Mouse (Mus musculus) heart, embryonic 11.5 days (tissue): ENCODE measurements around the gene Pcsk5. TPM values are rescaled to one million over a fixed set of nuclear protein-coding genes. Genes with fewer than 3 reads are reported as not detected.

Source experiments
- ATAC-seq: fragments of 200-750 bp; cut with Nextera tagmentation; replicated peaks from 2 replicates; pipeline ENCODE4 v1.8.0; 2017; ENCODE audit warnings: moderate library complexity; ENCODE audit not compliant: insufficient number of reproducible peaks, low FRiP score, low TSS enrichment
- H3K27ac ChIP-seq: fragments of 300-500 bp; sonication (generic); 2 replicates; pipeline ENCODE4 v1.5.1; 2014; ENCODE audit warnings: mild to moderate bottlenecking, low read depth, low read length
- H3K27me3 ChIP-seq: fragments of 300-500 bp; sonication (generic); 2 replicates; pipeline ENCODE4 v1.6.1; 2014; ENCODE audit warnings: mild to moderate bottlenecking, low read length, mixed read lengths; ENCODE audit not compliant: control insufficient read depth, insufficient read depth
- H3K36me3 ChIP-seq: fragments of 300-500 bp; sonication (generic); 2 replicates; pipeline ENCODE4 v1.6.1; 2014; ENCODE audit warnings: mild to moderate bottlenecking, low read length, moderate library complexity, mixed read lengths; ENCODE audit not compliant: control insufficient read depth, insufficient read depth
- H3K4me1 ChIP-seq: fragments of 300-500 bp; sonication (generic); 2 replicates; pipeline ENCODE4 v1.6.1; 2014; ENCODE audit warnings: low read length; ENCODE audit not compliant: control insufficient read depth, insufficient read depth
- H3K4me2 ChIP-seq: fragments of 300-500 bp; sonication (generic); 2 replicates; pipeline ENCODE4 v1.6.1; 2014; ENCODE audit warnings: mild to moderate bottlenecking, moderate library complexity
- H3K4me3 ChIP-seq: fragments of 300-500 bp; sonication (generic); 2 replicates; pipeline ENCODE4 v1.5.1; 2014; ENCODE audit warnings: low read depth, low read length
- H3K9ac ChIP-seq: fragments of 300-500 bp; sonication (generic); 2 replicates; pipeline ENCODE4 v1.6.1; 2014; ENCODE audit warnings: mild to moderate bottlenecking, low read depth, low read length, moderate library complexity
- H3K9me3 ChIP-seq: fragments of 300-500 bp; sonication (generic); replicated peaks from 2 replicates; pipeline ENCODE4 v1.6.1; 2016; ENCODE audit warnings: low read length; ENCODE audit not compliant: control insufficient read depth
- WGBS: fragments of 180-500 bp; shearing (Covaris S2); extraction: QIAGEN DNeasy Blood & Tissue Kit; methylation state at CpG from one replicate; pipeline ENCODE4 v1.1.7; 2014; ENCODE audit not compliant: insufficient replicate concordance; 5-methylcytosine and 5-hydroxymethylcytosine counted together
- polyA plus RNA-seq: library from polyadenylated mRNA; unstranded; fragments of >200 nt; fragmentation: Nextera tagmentation; extraction: Ambion mirVana; gene quantifications from 2 replicates; pipeline ENCODE4 v1.2.1, GENCODE M21; 2014

Pcsk5 gene
- polyA plus RNA-seq, 1 experiment from 2014 or later: 22.4 TPM

DNA sequence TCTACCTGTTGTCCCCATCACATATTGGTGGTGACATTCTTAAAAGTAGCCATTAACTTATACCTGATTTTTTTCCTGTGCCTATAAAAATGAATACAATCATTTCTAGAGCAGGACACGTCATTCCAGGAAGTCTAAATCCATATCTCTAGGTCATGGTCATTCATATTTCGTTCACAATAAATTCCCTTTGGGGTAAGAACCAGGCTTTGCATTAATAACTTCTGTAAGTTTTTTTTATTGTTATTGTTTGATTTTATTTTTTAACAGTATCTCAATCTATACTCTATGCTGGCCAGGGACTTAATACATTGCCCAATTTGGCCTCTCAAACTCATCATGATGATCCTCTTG lies 408.9 kb downstream of the Pcsk5 start:
- Histone ChIP-seq H3K9me3 (no peaks in the 10 kb centered on the region), H3K27me3 (no peaks in the 10 kb centered on the region), H3K27ac (no peak overlapping the region), H3K4me3 (no peak overlapping the region), H3K4me1 (no peaks in the 10 kb centered on the region), H3K36me3 (no peaks in the 10 kb centered on the region), H3K9ac (no peak overlapping the region), H3K4me2 (no peak overlapping the region)
- WGBS: 79% methylated on average over 2 of the region's 2 CpGs
- ATAC-seq: no peak

DNA sequence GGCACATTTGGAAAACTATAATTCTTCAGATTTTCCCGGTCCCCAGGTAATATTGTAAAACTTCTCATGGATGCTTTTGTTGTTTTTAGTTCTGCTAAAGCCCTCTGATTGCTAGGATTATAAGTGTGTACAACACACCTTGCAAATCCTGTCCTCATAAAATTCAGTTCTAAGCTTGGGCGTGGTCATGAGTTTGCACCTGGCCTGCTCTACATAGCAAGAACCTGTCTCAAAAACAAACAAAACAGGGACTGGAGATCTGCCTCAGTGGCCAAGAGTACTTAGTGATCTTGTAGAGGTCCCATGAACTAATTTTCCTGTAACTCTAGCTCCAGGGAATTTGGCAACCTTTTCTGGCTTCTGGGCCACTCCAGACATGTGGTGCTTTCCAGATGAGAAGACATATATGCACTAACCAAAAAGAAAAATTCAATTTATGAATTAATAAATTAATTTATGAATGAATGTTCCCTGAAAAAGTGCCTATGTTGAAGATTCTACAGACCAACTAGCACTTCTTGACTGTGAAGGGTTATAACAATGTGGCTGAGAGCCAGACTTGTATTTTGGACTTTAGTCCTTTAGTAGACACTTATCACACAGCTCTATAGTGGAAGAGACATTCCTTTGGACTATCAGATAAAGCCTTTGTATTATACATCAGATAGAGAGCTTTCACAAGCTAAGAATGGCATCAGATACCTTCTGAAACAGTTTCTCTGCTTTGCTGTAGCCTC lies 409.4 kb downstream of the Pcsk5 start:
- Histone ChIP-seq H3K9ac (no peak overlapping the region), H3K27me3 (no peaks in the 10 kb centered on the region), H3K36me3 (no peaks in the 10 kb centered on the region), H3K9me3 (no peaks in the 10 kb centered on the region), H3K4me3 (no peak overlapping the region), H3K27ac (no peak overlapping the region), H3K4me1 (no peaks in the 10 kb centered on the region), H3K4me2 (no peak overlapping the region)
- no peak for ATAC-seq
- 83% methylated on average over 2 of the region's 2 CpGs for WGBS

DNA sequence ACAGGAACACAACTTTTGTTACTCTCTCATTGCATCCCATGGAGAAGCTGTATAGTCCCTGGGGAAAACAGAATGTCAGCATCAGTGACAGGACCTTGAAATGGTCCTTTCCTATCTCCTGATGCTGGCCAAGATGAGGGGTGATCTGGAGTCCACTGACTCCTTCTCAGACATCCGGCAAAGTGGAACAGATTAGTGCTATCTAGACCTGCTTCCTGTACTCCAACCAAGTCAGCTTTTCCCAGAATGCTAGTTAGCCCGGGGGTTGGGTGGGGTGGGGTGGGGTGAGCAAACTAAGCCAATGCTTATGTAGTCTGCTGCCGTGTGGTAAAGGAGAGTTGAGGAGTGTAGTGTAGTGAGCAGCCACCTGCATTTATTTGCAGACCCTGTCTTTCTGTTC lies 414.1 kb downstream of the Pcsk5 start:
- H3K4me3 ChIP-seq: no peak overlapping the region
- 37% methylated on average over 3 of the region's 3 CpGs for WGBS
- H3K27ac ChIP-seq: no peak overlapping the region
- H3K9me3 ChIP-seq: no peaks in the 10 kb centered on the region
- H3K36me3 ChIP-seq: no peaks in the 10 kb centered on the region
- H3K9ac ChIP-seq: no peak overlapping the region
- no peak for ATAC-seq
- no peaks in the 10 kb centered on the region for H3K27me3 ChIP-seq
- no peak overlapping the region for H3K4me2 ChIP-seq
- no peaks in the 10 kb centered on the region for H3K4me1 ChIP-seq

DNA sequence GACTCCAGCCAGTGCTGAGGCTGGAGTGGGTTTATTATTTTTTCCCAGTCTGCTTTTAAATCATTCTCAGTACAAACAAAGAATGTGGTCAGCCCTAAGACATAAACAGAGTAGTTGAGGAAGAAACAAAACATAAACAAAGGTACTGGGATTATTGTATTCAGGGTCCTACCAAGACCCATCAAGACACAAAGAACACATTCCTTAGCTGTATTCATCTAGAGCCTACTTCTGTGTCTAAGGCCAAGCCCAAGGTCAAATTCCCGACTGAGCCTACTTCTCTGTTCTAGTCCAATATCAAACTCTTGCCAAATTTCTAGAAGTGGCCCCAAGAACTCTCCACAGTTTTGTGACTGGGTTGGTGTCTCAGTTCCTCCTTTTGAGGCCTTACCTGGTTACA lies 419.6 kb downstream of the Pcsk5 start:
- no peak overlapping the region for H3K4me2 ChIP-seq
- no peak overlapping the region for H3K9ac ChIP-seq
- no peak overlapping the region for H3K4me3 ChIP-seq
- no peak for ATAC-seq
- H3K36me3 ChIP-seq: no peaks in the 10 kb centered on the region
- WGBS: 73% methylated on average over 1 of the region's 1 CpGs
- no peaks in the 10 kb centered on the region for H3K27me3 ChIP-seq
- H3K9me3 ChIP-seq: no peaks in the 10 kb centered on the region
- H3K27ac ChIP-seq: no peak overlapping the region
- no peaks in the 10 kb centered on the region for H3K4me1 ChIP-seq

DNA sequence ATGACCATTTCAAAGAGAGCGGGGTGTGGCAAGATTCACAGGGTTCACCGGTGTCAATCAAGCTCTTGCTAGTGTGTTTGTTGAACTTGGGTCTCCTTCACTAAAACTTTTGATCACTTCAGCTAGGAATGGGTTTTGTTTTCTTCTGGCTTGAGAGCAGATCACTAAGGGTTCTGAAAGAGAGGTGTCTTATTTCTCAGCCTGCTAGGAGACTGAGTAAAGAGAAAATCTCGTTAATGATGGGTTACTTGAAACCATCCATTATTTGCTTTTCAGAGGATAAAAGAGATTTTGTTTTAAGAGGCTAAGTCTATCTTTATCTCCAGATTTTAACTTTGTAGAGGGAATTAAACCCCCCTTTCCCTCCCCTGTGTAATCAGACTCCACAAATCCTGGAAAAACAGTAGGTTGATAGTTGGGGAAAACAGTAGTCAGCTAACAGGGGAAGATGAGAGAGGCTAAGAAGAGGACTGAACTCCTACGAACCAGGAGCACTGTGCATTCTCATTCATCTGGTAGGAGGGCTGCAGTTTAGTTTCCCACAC lies 424.4 kb downstream of the Pcsk5 start:
- no peaks in the 10 kb centered on the region for H3K9me3 ChIP-seq
- H3K4me1 ChIP-seq: no peaks in the 10 kb centered on the region
- H3K4me2 ChIP-seq: no peak overlapping the region
- ATAC-seq: no peak
- H3K9ac ChIP-seq: no peak overlapping the region
- 52% methylated on average over 4 of the region's 4 CpGs for WGBS
- H3K36me3 ChIP-seq: no peaks in the 10 kb centered on the region
- H3K27ac ChIP-seq: no peak overlapping the region
- no peaks in the 10 kb centered on the region for H3K27me3 ChIP-seq
- no peak overlapping the region for H3K4me3 ChIP-seq

DNA sequence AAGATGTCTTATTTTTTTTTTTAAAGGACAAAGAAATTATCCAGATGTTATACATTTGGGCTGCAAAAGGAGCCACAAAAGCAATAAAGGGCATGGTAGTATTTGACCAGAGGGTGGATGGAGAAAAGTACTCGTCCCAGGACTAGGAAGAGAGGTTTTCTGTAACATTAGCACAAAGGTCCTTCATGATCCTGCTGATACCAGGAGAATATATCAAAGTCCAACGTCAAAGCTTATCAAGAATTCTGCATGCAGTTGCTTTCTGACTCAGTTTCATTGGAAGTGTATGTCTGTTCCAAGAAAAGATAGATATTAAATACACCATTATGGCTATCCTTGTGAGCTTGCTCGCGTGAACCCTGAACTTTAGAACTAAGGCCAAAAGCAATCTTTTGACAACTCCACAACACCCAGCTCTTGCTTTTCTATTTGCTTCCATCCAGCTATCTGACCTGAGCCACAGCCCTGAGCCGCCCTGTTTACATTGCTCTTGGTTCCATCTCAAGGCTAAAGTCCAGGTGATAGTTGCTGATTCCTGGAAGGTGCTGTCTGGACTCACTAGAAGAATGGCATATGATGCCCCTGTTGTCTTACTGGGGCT lies 426.9 kb downstream of the Pcsk5 start:
- no peaks in the 10 kb centered on the region; the same call in 1 of the 2 replicates for H3K9me3 ChIP-seq
- no peaks in the 10 kb centered on the region for H3K27me3 ChIP-seq
- no peak overlapping the region for H3K27ac ChIP-seq
- no peak for ATAC-seq
- no peak overlapping the region for H3K9ac ChIP-seq
- no peaks in the 10 kb centered on the region for H3K36me3 ChIP-seq
- H3K4me1 ChIP-seq: no peaks in the 10 kb centered on the region
- no peak overlapping the region for H3K4me2 ChIP-seq
- WGBS: 76% methylated on average over 5 of the region's 5 CpGs
- no peak overlapping the region for H3K4me3 ChIP-seq

DNA sequence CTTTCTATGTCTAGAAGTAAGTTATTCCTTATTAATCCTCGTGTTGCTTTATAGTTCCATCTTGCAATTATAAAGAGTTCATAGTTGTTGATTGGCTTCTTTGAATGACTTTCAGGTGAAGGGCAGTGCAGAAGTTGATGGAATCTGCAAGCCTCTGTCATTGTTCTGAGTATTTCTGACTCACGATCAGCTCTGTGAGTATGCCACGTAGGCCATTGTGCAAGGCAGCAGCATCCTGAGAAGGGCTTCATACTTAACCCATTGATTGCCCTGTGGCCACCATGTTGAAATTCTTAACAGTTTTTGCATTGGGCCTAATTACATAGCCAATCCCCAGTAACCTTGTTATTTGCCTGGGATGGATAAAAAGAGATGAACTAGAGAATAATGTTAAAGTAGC lies 428.1 kb downstream of the Pcsk5 start:
- H3K4me1 ChIP-seq: no peaks in the 10 kb centered on the region
- 64% methylated on average over 3 of the region's 3 CpGs for WGBS
- H3K27me3 ChIP-seq: no peaks in the 10 kb centered on the region
- no peak overlapping the region for H3K9ac ChIP-seq
- H3K4me3 ChIP-seq: no peak overlapping the region
- H3K9me3 ChIP-seq: no peaks in the 10 kb centered on the region; the same call in 1 of the 2 replicates
- H3K36me3 ChIP-seq: no peaks in the 10 kb centered on the region
- H3K27ac ChIP-seq: no peak overlapping the region
- no peak overlapping the region for H3K4me2 ChIP-seq
- no peak for ATAC-seq

DNA sequence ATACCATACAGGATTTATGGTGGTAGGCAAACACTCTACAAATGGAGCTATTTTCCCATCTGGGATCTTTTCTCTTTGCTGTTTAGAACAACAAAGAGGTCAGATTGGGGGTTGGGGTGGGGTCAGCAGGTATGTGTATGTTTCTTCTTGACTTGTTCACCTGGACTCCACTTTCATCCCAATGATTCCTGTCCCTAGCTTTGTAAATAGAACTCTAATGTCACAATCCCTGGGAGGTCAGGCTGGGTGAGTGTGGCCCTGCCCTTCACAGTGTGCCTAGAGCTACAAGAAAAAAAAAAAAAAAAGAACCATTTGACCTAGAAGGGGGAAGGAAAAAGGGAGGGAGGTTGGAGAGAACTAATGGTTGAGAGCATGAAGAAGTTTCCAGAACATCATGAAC lies 428.8 kb downstream of the Pcsk5 start:
- no peak for ATAC-seq
- Histone ChIP-seq H3K27ac (no peak overlapping the region), H3K4me3 (no peak overlapping the region), H3K36me3 (no peaks in the 10 kb centered on the region), H3K4me2 (no peak overlapping the region), H3K9me3 (no peaks in the 10 kb centered on the region; the same call in 1 of the 2 replicates), H3K27me3 (no peaks in the 10 kb centered on the region), H3K4me1 (no peaks in the 10 kb centered on the region), H3K9ac (no peak overlapping the region)

DNA sequence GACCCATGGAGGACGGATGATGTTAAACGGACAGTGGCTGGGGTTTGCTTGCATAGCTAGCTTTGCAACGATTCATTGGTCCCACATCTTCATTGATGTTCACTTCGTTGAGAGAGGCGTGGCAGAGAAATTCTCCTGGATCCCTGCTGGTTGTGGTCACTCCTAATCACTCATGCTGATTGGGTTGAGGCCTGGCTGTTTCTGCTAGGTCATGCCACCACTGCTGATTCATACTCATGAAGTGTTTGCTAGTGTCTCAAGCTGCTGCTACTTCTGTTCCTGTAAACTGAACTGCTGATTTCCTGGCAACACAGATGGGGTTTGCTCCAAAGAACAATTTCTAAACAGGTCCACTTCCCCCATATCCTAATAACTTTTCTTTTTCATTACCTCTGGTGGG lies 430.6 kb downstream of the Pcsk5 start:
- peak; percentile 57; the same call in 1 of the 2 replicates for ATAC-seq
- Histone ChIP-seq H3K9me3 (no peaks in the 10 kb centered on the region; the same call in 1 of the 2 replicates), H3K4me3 (no peak overlapping the region), H3K27ac (no peak overlapping the region), H3K4me2 (no peak overlapping the region), H3K4me1 (no peaks in the 10 kb centered on the region), H3K36me3 (no peaks in the 10 kb centered on the region), H3K27me3 (no peaks in the 10 kb centered on the region), H3K9ac (no peak overlapping the region)
- WGBS: 89% methylated on average over 5 of the region's 5 CpGs
